Mouse (Mus musculus) lung, adult 18-20 months (tissue): ENCODE data around the gene A930033H14Rik.

ENCODE experiments used
- DNase-seq, 2 experiments: peaks; one replicate each; pipeline ENCODE4 v3.0.0; 2022; ENCODE audit warnings: mixed read lengths in 2 of 2

Gene A930033H14Rik

DNA sequence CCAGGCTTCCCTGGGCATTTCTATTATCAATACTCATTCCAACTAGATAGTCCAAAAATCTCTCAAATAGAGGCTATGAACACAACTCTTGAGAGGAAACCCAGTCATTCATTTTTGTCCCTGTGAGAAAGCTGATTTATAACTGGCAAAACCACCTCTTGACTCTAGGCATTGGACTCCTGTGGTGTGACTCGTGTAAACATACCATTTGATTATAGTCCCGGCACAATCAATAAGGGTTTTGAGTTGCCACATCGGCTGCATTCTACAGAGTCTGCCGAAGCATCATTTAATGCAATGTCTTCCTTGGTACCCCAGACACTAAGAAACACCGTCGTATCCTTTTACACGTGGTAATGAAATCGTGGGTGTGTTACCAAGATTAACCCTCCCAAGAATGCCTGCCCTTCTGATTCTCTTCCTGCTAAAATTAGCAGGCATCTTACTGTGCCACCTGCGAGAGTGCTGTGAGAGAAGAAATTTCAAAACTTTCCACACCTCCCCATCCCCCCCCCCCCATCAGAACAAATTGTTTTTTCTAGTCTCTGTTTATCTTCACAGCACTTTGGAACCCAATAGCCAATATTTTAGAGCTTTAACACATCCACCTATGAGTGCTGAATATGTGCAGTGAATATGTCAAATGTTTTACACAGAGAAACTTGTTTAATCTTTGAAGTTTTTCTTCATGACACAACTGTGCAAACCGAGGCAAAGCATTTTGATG is 22.3 kb downstream of the A930033H14Rik start:
- DNase-seq, result no peak

- DNase-seq, result no peak
Measured at GRCm38 (mm10) chr10:69187773-69188443, 25.0 kb downstream of the A930033H14Rik start.

- peak; percentile 59 to 75 for DNase-seq
Measured at GRCm38 (mm10) chr10:69185894-69186893, 26.7 kb downstream of the A930033H14Rik start.

- DNase-seq, result peak in 1 of 2 experiments; percentile 16
Measured at GRCm38 (mm10) chr10:69185431-69185830, 27.5 kb downstream of the A930033H14Rik start.

DNA sequence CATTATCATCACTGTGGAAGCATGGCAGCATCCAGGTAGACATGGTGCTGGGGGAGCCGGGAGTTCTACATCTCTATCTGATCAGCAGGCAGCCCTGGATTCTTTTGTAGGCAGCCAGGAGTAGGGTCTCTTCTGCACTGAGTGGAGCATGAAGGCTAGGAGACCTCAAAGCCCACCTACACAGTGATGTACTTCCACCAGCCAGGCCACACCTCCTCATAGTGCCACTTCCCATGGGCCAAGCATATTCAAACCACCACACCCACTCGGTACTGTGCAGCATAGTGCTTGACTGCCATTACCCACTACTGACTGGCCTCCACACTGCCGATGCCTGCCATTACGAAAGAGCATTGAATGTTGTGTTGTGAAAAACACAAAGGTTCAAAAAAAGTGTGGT is 28.0 kb downstream of the A930033H14Rik start:
- no peak for DNase-seq

GRCm38 (mm10) chr10:69180997-69181396 is 31.9 kb downstream of the A930033H14Rik start:
- no peak for DNase-seq

DNA sequence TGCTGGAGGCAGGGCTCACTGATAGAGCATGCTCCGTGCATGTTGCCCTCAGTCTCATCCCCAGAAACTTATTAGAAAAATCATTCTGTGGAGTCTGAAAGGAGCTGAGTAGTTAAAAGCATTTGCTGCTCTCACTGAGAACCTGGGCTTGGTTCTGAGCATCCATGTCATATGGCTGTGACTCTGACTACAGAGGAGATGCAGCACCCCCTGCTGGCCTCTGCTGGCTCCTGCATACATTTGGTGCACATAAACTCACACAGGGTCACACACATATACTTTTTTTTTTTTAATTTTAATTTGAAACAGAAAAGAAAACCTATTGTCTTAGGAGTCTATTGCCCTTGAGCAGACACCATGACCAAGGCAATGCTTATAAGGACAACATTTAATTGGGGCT is 33.6 kb downstream of the A930033H14Rik start:
- no peak for DNase-seq

DNA sequence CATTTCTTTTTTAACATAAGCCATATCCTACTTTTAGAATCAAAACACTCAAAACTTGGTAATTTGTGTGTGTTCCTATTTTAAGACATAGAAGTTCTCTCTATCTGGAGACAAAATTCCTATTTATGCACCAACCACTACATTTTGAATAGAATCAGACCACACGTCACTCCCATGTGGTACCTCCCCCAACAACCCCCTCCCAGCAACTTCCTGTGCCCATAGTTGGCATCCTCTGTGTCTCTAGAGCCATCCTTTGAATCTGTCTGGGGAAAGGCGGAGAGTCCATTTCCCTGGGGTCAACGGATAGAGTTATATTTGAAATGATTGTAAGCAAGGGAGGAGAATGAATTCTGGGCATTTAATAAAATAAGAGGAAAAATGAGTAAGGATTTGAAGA is 36.8 kb downstream of the A930033H14Rik start:
- DNase-seq, result no peak

DNA sequence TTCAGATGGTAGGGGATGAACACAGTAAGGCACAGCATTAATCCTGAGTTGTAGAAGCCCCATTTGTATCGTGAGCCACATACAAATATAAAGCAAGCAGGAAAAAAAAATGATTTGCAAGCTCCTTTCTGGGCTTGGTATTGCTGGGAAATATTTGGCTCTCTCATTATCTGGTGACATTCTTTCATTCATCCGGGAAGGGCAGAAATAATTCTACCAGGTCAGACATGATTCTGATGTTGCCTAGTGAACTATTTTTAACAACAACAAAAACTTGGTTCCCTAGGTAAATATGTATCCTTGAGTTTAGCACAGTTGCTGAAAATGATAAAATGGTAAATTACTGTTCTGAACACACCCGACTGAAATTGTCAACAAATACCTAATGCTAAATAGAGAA is 40.5 kb downstream of the A930033H14Rik start:
- DNase-seq, result no peak

DNA sequence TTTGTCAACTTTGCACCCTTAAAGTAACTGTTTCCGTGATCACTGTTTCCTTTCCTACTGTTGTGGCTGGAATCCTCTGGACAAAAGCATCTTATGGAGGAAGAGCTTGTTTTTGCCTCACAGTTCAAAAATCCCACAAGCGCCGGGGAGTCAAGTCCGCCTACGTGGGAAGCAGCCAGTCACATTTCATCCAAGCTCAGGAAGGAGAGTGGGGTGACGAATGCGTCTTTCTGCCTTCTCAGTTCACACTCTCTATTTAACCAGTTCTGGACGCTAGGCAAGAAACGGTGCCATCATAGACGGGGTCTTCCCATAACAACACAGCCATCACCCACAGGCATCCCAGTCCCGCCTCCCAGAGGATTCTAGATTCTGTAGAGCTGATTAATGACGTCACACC is 46.4 kb downstream of the A930033H14Rik start:
- no peak for DNase-seq

DNA sequence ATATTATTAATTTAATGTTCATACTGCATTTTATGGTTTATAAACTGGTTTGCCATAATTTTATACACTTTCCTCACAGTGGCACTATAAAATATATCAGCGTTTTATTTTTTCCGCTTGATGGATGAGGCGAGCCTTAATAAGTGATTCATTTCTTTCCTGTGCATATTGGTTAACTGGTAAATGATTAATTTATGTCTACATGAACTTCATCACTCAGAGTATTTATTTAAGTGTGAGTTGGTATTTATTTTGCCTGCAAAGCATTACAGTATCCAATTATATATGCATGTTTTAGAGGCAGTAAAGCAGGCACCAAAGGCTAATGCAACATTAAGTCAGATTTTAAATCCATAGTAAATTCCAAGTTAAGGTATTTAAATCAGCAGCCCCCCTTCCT is 47.1 kb downstream of the A930033H14Rik start:
- no peak for DNase-seq

GRCm38 (mm10) chr10:69165125-69165524 is 47.8 kb downstream of the A930033H14Rik start:
- DNase-seq, result peak in 1 of 2 experiments; percentile 22

DNA sequence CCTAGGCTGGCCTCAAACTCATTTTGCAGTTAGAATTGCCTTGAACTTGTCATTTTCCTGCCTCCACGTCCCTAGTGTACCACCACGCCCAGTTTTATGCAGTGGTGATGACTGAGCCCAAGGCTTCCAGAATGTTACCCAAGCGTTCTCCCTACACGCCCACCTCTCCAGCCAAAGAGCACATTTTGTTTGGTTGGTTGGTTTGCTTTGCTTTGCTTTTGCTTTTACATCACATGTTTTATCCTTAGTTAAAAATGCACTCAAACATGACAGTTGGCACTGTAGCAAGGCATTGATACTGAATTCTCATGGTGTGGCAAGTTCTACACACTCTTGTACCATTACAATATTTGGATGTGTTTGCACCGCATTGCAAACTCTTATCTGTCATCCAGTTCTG is 49.7 kb downstream of the A930033H14Rik start:
- DNase-seq, result no peak

DNA sequence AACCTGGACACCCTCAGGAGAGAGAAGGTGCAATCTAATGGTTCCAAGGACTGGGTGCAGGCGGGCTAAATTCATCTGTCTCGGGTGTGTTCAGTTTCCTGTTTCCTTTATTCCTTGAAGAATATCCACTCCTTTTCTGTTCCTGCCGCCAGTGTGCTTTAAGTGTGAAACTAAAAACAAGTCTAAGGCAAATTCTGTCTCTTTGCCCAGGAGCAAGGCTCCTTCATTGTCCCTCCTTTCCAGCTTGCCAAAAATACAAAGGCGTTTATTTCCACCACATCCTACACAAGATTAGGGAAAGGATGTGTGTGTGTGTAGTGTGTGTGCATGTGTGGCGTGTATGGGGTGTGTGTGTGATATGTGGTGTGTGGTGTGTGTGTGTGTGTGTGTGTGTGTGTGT is 50.3 kb downstream of the A930033H14Rik start:
- no peak for DNase-seq

- DNase-seq, result no peak
Measured at GRCm38 (mm10) chr10:69161503-69161902, 51.4 kb downstream of the A930033H14Rik start.

DNA sequence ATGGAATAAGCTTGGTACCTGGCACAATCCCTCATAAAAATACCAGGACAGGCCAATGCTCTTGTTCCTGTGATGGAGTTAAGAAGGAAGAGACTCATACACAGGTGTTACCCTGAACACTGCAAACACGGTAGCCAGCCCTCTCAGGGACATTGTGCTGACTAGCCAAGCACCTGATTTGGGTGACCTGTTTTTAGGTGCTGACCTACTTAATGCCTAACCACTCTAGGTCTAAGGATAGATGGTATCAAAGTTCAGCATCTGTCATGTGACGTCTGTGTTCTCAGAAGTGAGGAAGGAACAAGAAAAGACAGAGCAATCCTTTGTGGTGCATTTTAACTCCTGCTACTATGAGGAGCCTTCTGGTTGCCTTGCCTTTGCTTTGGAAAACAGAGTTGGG is 52.0 kb downstream of the A930033H14Rik start:
- DNase-seq, result no peak
